In genomic region chr17:5885474-5885873, GRCm38 (mm10) we compare ENCODE assay signal across 8 mouse cellular contexts. TPM values are rescaled to one million over a fixed set of nuclear protein-coding genes. Genes with fewer than 3 reads are reported as not detected.
DNase-seq lines count a peak whose midpoint lies in the region; ATAC-seq and TF ChIP-seq lines count a peak whose summit lies in the region.

No protein-coding gene starts in this region.

- peak overlapping the region; percentile 51 for H3K27ac ChIP-seq in layer of hippocampus, adult 2 months
- peak overlapping the region; percentile 36; the same call in 1 of the 2 replicates for H3K27ac ChIP-seq in hindbrain, embryonic 13.5 days
- peak overlapping the region; percentile 39; the same call in 1 of the 2 replicates for H3K27ac ChIP-seq in limb, embryonic 13.5 days
- 0 out of 2 replicates have a peak overlapping the region, but pooled peaks have one; percentile 18 for H3K27ac ChIP-seq in midbrain, postnatal 0 days (ENCODE audit: low read depth, low read length)

- no peaks in the 10 kb centered on the region for H3K9me3 ChIP-seq in hindbrain, embryonic 13.5 days
- no peaks in the 10 kb centered on the region for H3K9me3 ChIP-seq in limb, embryonic 13.5 days
- H3K9me3 ChIP-seq in midbrain, postnatal 0 days (ENCODE audit: low read length), result no peaks in the 10 kb centered on the region

- H3K4me2 ChIP-seq in hindbrain, embryonic 13.5 days, result no peak overlapping the region
- no peak overlapping the region for H3K4me2 ChIP-seq in limb, embryonic 13.5 days (replicated peaks)
- H3K4me2 ChIP-seq in midbrain, postnatal 0 days (ENCODE audit: low read depth, low read length, poor library complexity, severe bottlenecking), result no peak overlapping the region

- H3K4me1 ChIP-seq in hindbrain, embryonic 13.5 days (replicated peaks), result peaks cover 24% of the 10 kb centered on the region
- H3K4me1 ChIP-seq in limb, embryonic 13.5 days, result peaks cover 20% of the 10 kb centered on the region; the same call in 1 of the 2 replicates
- H3K4me1 ChIP-seq in midbrain, postnatal 0 days (ENCODE audit: insufficient read depth, low read length), result no peaks in the 10 kb centered on the region; the same call in 1 of the 2 replicates

- H3K27me3 ChIP-seq in hindbrain, embryonic 13.5 days, result no peaks in the 10 kb centered on the region
- no peaks in the 10 kb centered on the region for H3K27me3 ChIP-seq in limb, embryonic 13.5 days
- no peaks in the 10 kb centered on the region for H3K27me3 ChIP-seq in midbrain, postnatal 0 days (ENCODE audit: insufficient read depth, low read length)

- 38% methylated on average over 8 of the region's 8 CpGs for WGBS in hindbrain, embryonic 13.5 days
- 71% methylated on average over 8 of the region's 8 CpGs for WGBS in limb, embryonic 13.5 days
- 49% methylated on average over 8 of the region's 8 CpGs for WGBS in midbrain, postnatal 0 days

- H3K4me3 ChIP-seq in layer of hippocampus, adult 2 months, result no peak overlapping the region
- H3K4me3 ChIP-seq in hindbrain, embryonic 13.5 days, result no peak overlapping the region
- no peak overlapping the region for H3K4me3 ChIP-seq in limb, embryonic 13.5 days
- H3K4me3 ChIP-seq in midbrain, postnatal 0 days (ENCODE audit: low read depth, low read length), result no peak overlapping the region

- peaks cover 3% of the 10 kb centered on the region; the same call in 1 of the 2 replicates for H3K36me3 ChIP-seq in hindbrain, embryonic 13.5 days
- peaks cover 6% of the 10 kb centered on the region for H3K36me3 ChIP-seq in limb, embryonic 13.5 days
- no peaks in the 10 kb centered on the region; the same call in 1 of the 2 replicates for H3K36me3 ChIP-seq in midbrain, postnatal 0 days (ENCODE audit: insufficient read depth, low read length)

- ATAC-seq in hindbrain, embryonic 13.5 days (ENCODE audit: low FRiP score), result peak; percentile 82
- no peak for ATAC-seq in limb, embryonic 13.5 days (ENCODE audit: low FRiP score, low read depth)
- ATAC-seq in midbrain, postnatal 0 days (ENCODE audit: low FRiP score), result no peak
- no peak for ATAC-seq in erythroblast, adult 5-6 weeks (replicated peaks; ENCODE audit: low FRiP score, poor library complexity, severe bottlenecking)

- no peak for TF ChIP-seq CTCF in layer of hippocampus, adult 2 months (conservative IDR thresholded peaks at IDR 0.05)
- TF ChIP-seq CTCF in midbrain, postnatal 0 days (IDR thresholded peaks at IDR 0.05), result no peak

- H3K9ac ChIP-seq in hindbrain, embryonic 13.5 days, result no peak overlapping the region
- H3K9ac ChIP-seq in limb, embryonic 13.5 days, result no peak overlapping the region
- H3K9ac ChIP-seq in midbrain, postnatal 0 days (replicated peaks; ENCODE audit: low read length, poor library complexity, severe bottlenecking), result no peak overlapping the region

- DNase-seq in layer of hippocampus, adult 2 months (ENCODE audit: low spot score in 2 of 2), result no peak
- DNase-seq in layer of hippocampus, adult 18-20 months (ENCODE audit: low spot score in 2 of 2), result no peak
- peak; percentile 79 for DNase-seq in adrenal gland, postnatal 25 days
- peak; percentile 71 for DNase-seq in gastrocnemius, postnatal 10 days
- peak; percentile 45 for DNase-seq in midbrain, postnatal 0 days (ENCODE audit: low spot score)

RNA-seq across cellular contexts. Expression of gene Snx9, which starts 44.3 kb away (rescaled TPM):
- 10 to 100 TPM; 15.6 to 16.1 TPM for total RNA-seq in layer of hippocampus, adult 2 months (2021)
- total RNA-seq in layer of hippocampus, adult 18-20 months (2021), result 10 to 100 TPM; 15.2 to 15.3 TPM
- 48.2 and 51.3 TPM in 2 replicates for total RNA-seq in adrenal gland, postnatal 25 days (2021)
- 10 to 100 TPM; 28.2 to 29.8 TPM for total RNA-seq in gastrocnemius, postnatal 10 days (2021)
- 7.5 and 8.4 TPM in 2 replicates for polyA plus RNA-seq in hindbrain, embryonic 13.5 days (2015; fragmentation: Nextera tagmentation; extraction: Ambion mirVana)
- 27.6 and 28.3 TPM in 2 replicates for polyA plus RNA-seq in limb, embryonic 13.5 days (2015; fragmentation: Nextera tagmentation; extraction: Ambion mirVana)
- 10.4 and 11.3 TPM in 2 replicates for total RNA-seq in midbrain, postnatal 0 days (2014; rRNA removed)
- polyA plus RNA-seq in midbrain, postnatal 0 days (2015; fragmentation: Nextera tagmentation; extraction: Ambion mirVana), result 4.8 and 5.3 TPM in 2 replicates
- total RNA-seq in erythroblast, adult 5-6 weeks (2015; ENCODE audit: low replicate concordance), result 13.3 and 16.7 TPM in 2 replicates
- 7.5 and 9.8 TPM in 2 replicates for total RNA-seq in erythroblast, adult 5-6 weeks (2017; ENCODE audit: low replicate concordance)

RNA-seq across cellular contexts. Expression of gene Synj2, which starts 55.6 kb away (rescaled TPM):
- total RNA-seq in layer of hippocampus, adult 2 months (2021), result 10 to 100 TPM; 54.1 to 62.2 TPM
- 10 to 100 TPM; 71.8 to 73.5 TPM for total RNA-seq in layer of hippocampus, adult 18-20 months (2021)
- 11.4 and 11.9 TPM in 2 replicates for total RNA-seq in adrenal gland, postnatal 25 days (2021)
- 10 to 100 TPM; 30.0 to 31.4 TPM for total RNA-seq in gastrocnemius, postnatal 10 days (2021)
- polyA plus RNA-seq in hindbrain, embryonic 13.5 days (2015; fragmentation: Nextera tagmentation; extraction: Ambion mirVana), result 0.74 and 1.1 TPM in 2 replicates
- polyA plus RNA-seq in limb, embryonic 13.5 days (2015; fragmentation: Nextera tagmentation; extraction: Ambion mirVana), result 1.8 and 1.9 TPM in 2 replicates
- 3.1 and 4.0 TPM in 2 replicates for total RNA-seq in midbrain, postnatal 0 days (2014; rRNA removed)
- polyA plus RNA-seq in midbrain, postnatal 0 days (2015; fragmentation: Nextera tagmentation; extraction: Ambion mirVana), result 1.8 and 2.3 TPM in 2 replicates
- total RNA-seq in erythroblast, adult 5-6 weeks (2015; ENCODE audit: low replicate concordance), result 0.63 and 1.3 TPM in 2 replicates
- 0.85 and 4.6 TPM in 2 replicates for total RNA-seq in erythroblast, adult 5-6 weeks (2017; ENCODE audit: low replicate concordance)

Comparison
In these comparisons a context has a peak if more than half of its experiments do, and no peak if none do; other contexts are left out.
1. DNase-seq: peak in adrenal gland, postnatal 25 days (single experiment), gastrocnemius, postnatal 10 days (single experiment) and midbrain, postnatal 0 days (single experiment); none in layer of hippocampus, adult 2 months (0 of 2) and layer of hippocampus, adult 18-20 months (0 of 2).
2. Peak in every context shown above with its lines, with median percentiles within 50 percentile points of each other: H3K27ac ChIP-seq.